Mouse (Mus musculus) cerebellum, adult 2 months (tissue): ENCODE measurements around the gene Rad52.

Source experiments
- CTCF ChIP-seq: fragments of 200-500 bp; IDR thresholded peaks from 2 replicates; pipeline ENCODE4 v1.5.1; 2011; ENCODE audit warnings: low read depth, mild to moderate bottlenecking, control low read depth, low read length, moderate library complexity, borderline replicate concordance; ENCODE audit not compliant: insufficient read depth
- POLR2A ChIP-seq: fragments of 200-500 bp; IDR thresholded peaks from 2 replicates; pipeline ENCODE4 v1.6.1; 2011; ENCODE audit warnings: low read length, control low read depth, borderline replicate concordance; ENCODE audit not compliant: insufficient read depth

DNA sequence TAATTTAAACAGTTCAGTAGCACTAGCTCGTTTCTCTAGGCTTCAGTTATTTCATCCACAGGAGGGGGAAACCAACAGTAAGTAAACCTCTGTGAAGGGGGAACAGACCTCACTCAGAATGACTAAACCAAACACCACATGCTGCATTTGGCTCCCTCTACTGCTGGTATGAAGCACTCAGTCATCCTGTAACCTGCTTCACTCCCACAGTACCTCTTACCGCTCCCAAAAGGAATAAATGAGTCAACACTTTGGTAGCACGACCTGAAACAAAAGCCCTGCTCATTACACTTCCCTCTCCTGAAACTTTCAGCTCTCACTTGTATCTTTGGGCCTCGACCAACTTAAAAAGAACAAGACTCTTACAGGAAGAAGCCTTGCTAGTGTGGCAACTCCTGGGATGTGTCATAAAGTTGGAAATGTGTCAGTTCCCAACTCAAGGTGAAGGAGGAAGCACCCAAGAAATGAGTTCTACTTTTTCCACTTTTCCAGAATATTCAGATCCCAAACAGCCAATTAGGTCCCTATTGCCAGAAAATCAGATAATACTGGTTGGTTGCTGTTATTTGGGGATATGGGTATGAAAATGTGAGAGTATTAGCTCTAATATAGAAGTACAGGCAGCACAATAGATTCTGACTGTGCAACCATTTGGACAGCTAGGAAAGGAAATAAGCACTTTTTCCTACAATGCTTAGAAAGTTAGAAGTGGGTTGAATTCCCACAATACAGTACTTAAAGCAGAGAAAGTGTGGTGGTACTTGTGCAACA, 21.9 kb downstream of the Rad52 start:
- peak; percentile 69 for TF ChIP-seq CTCF
- no peak for TF ChIP-seq POLR2A
